In the genomic region with DNA sequence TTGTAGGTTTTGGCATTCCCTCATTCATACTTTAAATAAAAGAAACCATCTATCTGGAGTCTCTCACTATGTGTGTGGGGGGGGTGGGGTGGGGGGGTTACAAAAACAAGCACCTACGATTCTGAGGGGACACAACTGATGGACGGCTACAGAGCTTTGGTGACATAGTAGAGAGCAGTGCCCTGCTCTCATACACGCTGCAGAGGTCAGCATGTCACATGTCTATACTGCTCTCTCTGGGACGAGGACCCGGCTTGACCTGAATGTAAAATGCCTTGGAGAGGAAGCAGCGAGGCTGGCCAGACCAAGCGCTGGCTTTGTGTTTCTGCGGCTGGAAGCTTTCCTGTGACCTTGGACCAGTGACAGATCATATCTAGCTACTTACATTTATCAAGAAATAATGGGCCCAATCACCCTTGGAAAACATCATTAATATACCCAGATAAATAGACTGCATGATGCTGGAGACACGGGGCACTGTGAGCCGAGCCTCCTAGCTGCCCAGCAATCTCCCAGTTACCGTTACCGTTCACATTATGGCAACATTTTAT, we compare ENCODE assay signal across 31 mouse cellular contexts.
A peak's percentile ranks its signal among the peaks of the same experiment; 100 is the strongest.
DNase-seq lines count a peak whose midpoint lies in the region; ATAC-seq lines count a peak whose summit lies in the region.
"Had no signal": no experiment of that assay in that cellular context is flagged by ENCODE, and none has a peak within 500 bp of the region (broad histone marks: within the 10 kb centered on the region; RNA-seq: fewer than 3 reads in every experiment).

No protein-coding gene starts in this region.

- H3K36me3 ChIP-seq in hindbrain, embryonic 11.5 days (ENCODE audit: control insufficient read depth, insufficient read depth, low read length): no peaks in the 10 kb centered on the region
- peaks cover 12% of the 10 kb centered on the region for H3K36me3 ChIP-seq in hindbrain, embryonic 14.5 days (replicated peaks; ENCODE audit: control insufficient read depth, insufficient read depth)
- no peaks in the 10 kb centered on the region for H3K36me3 ChIP-seq in midbrain, embryonic 11.5 days (ENCODE audit: control insufficient read depth, insufficient read depth, low read length)
- H3K36me3 ChIP-seq in midbrain, embryonic 14.5 days (ENCODE audit: control insufficient read depth, insufficient read depth, low read length): peaks cover 13% of the 10 kb centered on the region
- H3K36me3 ChIP-seq: G1E had no signal

- no peaks in the 10 kb centered on the region for H3K27me3 ChIP-seq in hindbrain, embryonic 11.5 days (ENCODE audit: control insufficient read depth, insufficient read depth, low read length)
- H3K27me3 ChIP-seq in hindbrain, embryonic 14.5 days (ENCODE audit: control insufficient read depth, insufficient read depth, low read length): no peaks in the 10 kb centered on the region
- H3K27me3 ChIP-seq in midbrain, embryonic 11.5 days (ENCODE audit: control insufficient read depth, insufficient read depth, low read length): no peaks in the 10 kb centered on the region
- H3K27me3 ChIP-seq in midbrain, embryonic 14.5 days (ENCODE audit: control insufficient read depth, insufficient read depth, low read length): no peaks in the 10 kb centered on the region
- H3K27me3 ChIP-seq: kidney, embryonic 15.5 days; limb, embryonic 13.5 days; liver, embryonic 12.5 days; midbrain, embryonic 15.5 days; neural tube, embryonic 15.5 days; Patski had no signal

- WGBS in hindbrain, embryonic 11.5 days: 53% methylated on average over 12 of the region's 12 CpGs
- WGBS in hindbrain, embryonic 14.5 days: 35% methylated on average over 12 of the region's 12 CpGs
- WGBS in midbrain, embryonic 11.5 days: 74% methylated on average over 12 of the region's 12 CpGs
- WGBS in midbrain, embryonic 14.5 days: 74% methylated on average over 12 of the region's 12 CpGs

- no peak overlapping the region for H3K4me3 ChIP-seq in hindbrain, embryonic 11.5 days (ENCODE audit: low read depth, low read length)
- no peak overlapping the region for H3K4me3 ChIP-seq in hindbrain, embryonic 14.5 days (replicated peaks; ENCODE audit: low read length)
- no peak overlapping the region for H3K4me3 ChIP-seq in midbrain, embryonic 11.5 days (ENCODE audit: low read depth, low read length)
- H3K4me3 ChIP-seq in midbrain, embryonic 14.5 days (replicated peaks; ENCODE audit: low read depth, low read length): no peak overlapping the region
- H3K4me3 ChIP-seq: kidney, embryonic 15.5 days; left cerebral cortex, adult 2 months; limb, embryonic 13.5 days; liver, embryonic 12.5 days; midbrain, embryonic 15.5 days; neural tube, embryonic 15.5 days had no signal

- H3K4me1 ChIP-seq in hindbrain, embryonic 11.5 days (replicated peaks; ENCODE audit: control insufficient read depth, insufficient read depth, low read length): no peaks in the 10 kb centered on the region
- H3K4me1 ChIP-seq in hindbrain, embryonic 14.5 days (replicated peaks; ENCODE audit: control insufficient read depth, insufficient read depth, low read length): peaks cover 8% of the 10 kb centered on the region; the same call in 1 of the 2 replicates
- peaks cover 3% of the 10 kb centered on the region; the same call in 1 of the 2 replicates for H3K4me1 ChIP-seq in midbrain, embryonic 11.5 days (ENCODE audit: control insufficient read depth, insufficient read depth, low read length)
- H3K4me1 ChIP-seq in midbrain, embryonic 14.5 days (ENCODE audit: control insufficient read depth, insufficient read depth, low read length): 0 out of 2 replicates have a peak, but pooled peaks cover 6% of the 10 kb centered on the region
- H3K4me1 ChIP-seq: liver, embryonic 12.5 days; midbrain, embryonic 15.5 days; neural tube, embryonic 15.5 days had no signal

- ATAC-seq in hindbrain, embryonic 11.5 days (ENCODE audit: low FRiP score): peak; percentile 71
- ATAC-seq in hindbrain, embryonic 14.5 days (ENCODE audit: low FRiP score): no peak
- ATAC-seq in midbrain, embryonic 11.5 days (ENCODE audit: low FRiP score): peak; percentile 66; the same call in 1 of the 2 replicates
- ATAC-seq in midbrain, embryonic 14.5 days (ENCODE audit: low FRiP score, low TSS enrichment): no peak
- ATAC-seq: forebrain, embryonic 14.5 days; inflammation-experienced regulatory T-cells, adult 6 months; liver, embryonic 12.5 days; liver, postnatal 0 days; lung, postnatal 0 days; midbrain, embryonic 15.5 days; Patski had no signal

- H3K27ac ChIP-seq in hindbrain, embryonic 11.5 days (ENCODE audit: low read depth, low read length): no peak overlapping the region
- no peak overlapping the region for H3K27ac ChIP-seq in hindbrain, embryonic 14.5 days
- H3K27ac ChIP-seq in midbrain, embryonic 11.5 days (ENCODE audit: low read depth, low read length): no peak overlapping the region
- no peak overlapping the region for H3K27ac ChIP-seq in midbrain, embryonic 14.5 days (replicated peaks; ENCODE audit: low read depth, low read length)
- H3K27ac ChIP-seq: kidney, embryonic 15.5 days; left cerebral cortex, adult 2 months; limb, embryonic 13.5 days; liver, embryonic 12.5 days; macrophage; midbrain, embryonic 15.5 days; neural tube, embryonic 15.5 days; stomach, postnatal 0 days had no signal

- DNase-seq in adrenal gland, adult 2 months: peak; percentile 53
- no peak for DNase-seq in adrenal gland, postnatal 25 days
- DNase-seq in hindbrain, embryonic 11.5 days (ENCODE audit: low spot score): peak; percentile 19
- DNase-seq in hindbrain, embryonic 14.5 days (ENCODE audit: low spot score): no peak
- DNase-seq in midbrain, embryonic 11.5 days (ENCODE audit: low spot score, missing footprints): no peak
- DNase-seq in midbrain, embryonic 14.5 days: no peak
- peak; percentile 62 for DNase-seq in retina, postnatal 1 day
- DNase-seq in right cerebral cortex, postnatal 4 days: no peak
- DNase-seq: cerebellum, adult 2 months; cerebellum, postnatal 14 days; heart, postnatal 36 days; kidney, adult 18-20 months; kidney, postnatal 25 days; liver, postnatal 0 days; right cerebral cortex, adult 18-20 months; thymus, adult 2 months; thymus, postnatal 36 days had no signal

- H3K9ac ChIP-seq in hindbrain, embryonic 11.5 days (ENCODE audit: low read depth, low read length): no peak overlapping the region
- H3K9ac ChIP-seq in hindbrain, embryonic 14.5 days: no peak overlapping the region
- H3K9ac ChIP-seq in midbrain, embryonic 11.5 days (ENCODE audit: low read length): no peak overlapping the region
- no peak overlapping the region for H3K9ac ChIP-seq in midbrain, embryonic 14.5 days (replicated peaks; ENCODE audit: low read length)
- H3K9ac ChIP-seq: kidney, embryonic 15.5 days; limb, embryonic 13.5 days; liver, embryonic 12.5 days; liver, postnatal 0 days; midbrain, embryonic 15.5 days; neural tube, embryonic 15.5 days had no signal

- H3K4me2 ChIP-seq in hindbrain, embryonic 11.5 days (replicated peaks; ENCODE audit: low read depth, low read length): no peak overlapping the region
- H3K4me2 ChIP-seq in hindbrain, embryonic 14.5 days (replicated peaks): no peak overlapping the region
- H3K4me2 ChIP-seq in midbrain, embryonic 11.5 days: no peak overlapping the region
- H3K4me2 ChIP-seq in midbrain, embryonic 14.5 days (ENCODE audit: low read length): no peak overlapping the region
- H3K4me2 ChIP-seq: heart, embryonic 11.5 days; kidney, embryonic 15.5 days; limb, embryonic 13.5 days; liver, embryonic 12.5 days; midbrain, embryonic 15.5 days; neural tube, embryonic 15.5 days had no signal

- H3K9me3 ChIP-seq in hindbrain, embryonic 11.5 days (ENCODE audit: control insufficient read depth, low read length): no peaks in the 10 kb centered on the region
- H3K9me3 ChIP-seq in hindbrain, embryonic 14.5 days (ENCODE audit: control insufficient read depth, low read length): no peaks in the 10 kb centered on the region
- no peaks in the 10 kb centered on the region for H3K9me3 ChIP-seq in midbrain, embryonic 11.5 days (ENCODE audit: control insufficient read depth, low read length)
- no peaks in the 10 kb centered on the region for H3K9me3 ChIP-seq in midbrain, embryonic 14.5 days (ENCODE audit: control insufficient read depth, low read length)
- H3K9me3 ChIP-seq: kidney, embryonic 15.5 days; limb, embryonic 13.5 days; liver, embryonic 12.5 days; midbrain, embryonic 15.5 days; neural tube, embryonic 15.5 days had no signal

Comparison
In these comparisons a context has a peak if more than half of its experiments do, and no peak if none do; other contexts are left out.
1. DNase-seq: peak in adrenal gland, adult 2 months (single experiment), hindbrain, embryonic 11.5 days (single experiment) and retina, postnatal 1 day (single experiment); none in adrenal gland, postnatal 25 days (single experiment), hindbrain, embryonic 14.5 days (single experiment), midbrain, embryonic 11.5 days (single experiment), midbrain, embryonic 14.5 days (single experiment) and right cerebral cortex, postnatal 4 days (single experiment).
2. ATAC-seq: peak in hindbrain, embryonic 11.5 days (single experiment) and midbrain, embryonic 11.5 days (single experiment); none in hindbrain, embryonic 14.5 days (single experiment) and midbrain, embryonic 14.5 days (single experiment).